Mouse (Mus musculus): ENCODE results near the gene Pde6g. TPM values are rescaled to one million over a fixed set of nuclear protein-coding genes. Genes with fewer than 3 reads are reported as not detected.
"Not testable (repeated sequence)": the region's sequence is repeated elsewhere in the genome, so short reads cannot be mapped to it uniquely, and the experiment has no call there.

Pde6g gene
- total RNA-seq, 1 experiment: not detected

GRCm38 (mm10) chr11:120418592-120418991, 34.7 kb downstream of the Pde6g start:
- in situ Hi-C loops (cut with MboI; ENCODE audit: low sequenced_read_pairs in 2 of 2, unreplicated experiment in 2 of 2): no loop called here
- H3K36me3 ChIP-seq (ENCODE audit: control insufficient read depth, insufficient read depth, low read length, poor library complexity, severe bottlenecking): peaks cover 39% of the 10 kb centered on the region
- no peak overlapping the region for H3K9ac ChIP-seq (ENCODE audit: insufficient read depth, low read depth, low read length, poor library complexity, severe bottlenecking)
- TF ChIP-seq MAFK (IDR thresholded peaks at IDR 0.05; ENCODE audit: insufficient read depth, low read depth, low read length) (no peak), ZC3H11A (IDR thresholded peaks at IDR 0.05; ENCODE audit: borderline replicate concordance, low read depth, low read length) (no peak), CHD2 (IDR thresholded peaks at IDR 0.05; ENCODE audit: low read depth, low read length) (no peak), ZNF384 (IDR thresholded peaks at IDR 0.05; ENCODE audit: low read depth, low read length) (no peak), HCFC1 (IDR thresholded peaks at IDR 0.05; ENCODE audit: borderline replicate concordance, insufficient read depth, low read length) (no peak)
- no peak for DNase-seq (ENCODE audit: low read depth, low spot score)
- H3K4me3 ChIP-seq (ENCODE audit: insufficient read depth in 1 of 2, low read depth in 1 of 2, low read length in 2 of 2, poor library complexity in 1 of 2, severe bottlenecking in 1 of 2): no peak overlapping the region
- H3K27ac ChIP-seq (ENCODE audit: insufficient read depth, low read depth, low read length, poor library complexity, severe bottlenecking): no peak overlapping the region
- H3K9me3 ChIP-seq (ENCODE audit: control insufficient read depth, insufficient read depth, low read depth, low read length): no peaks in the 10 kb centered on the region
- H3K4me1 ChIP-seq (ENCODE audit: control insufficient read depth in 2 of 2, insufficient read depth in 2 of 2, low read length in 2 of 2, poor library complexity in 1 of 2): no peaks in the 10 kb centered on the region

GRCm38 (mm10) chr11:120417852-120418251, 35.4 kb downstream of the Pde6g start:
- Histone ChIP-seq H3K36me3 (ENCODE audit: control insufficient read depth, insufficient read depth, low read length, poor library complexity, severe bottlenecking) (peaks cover 44% of the 10 kb centered on the region), H3K9ac (ENCODE audit: insufficient read depth, low read depth, low read length, poor library complexity, severe bottlenecking) (no peak overlapping the region), H3K9me3 (ENCODE audit: control insufficient read depth, insufficient read depth, low read depth, low read length) (no peaks in the 10 kb centered on the region), H3K27ac (ENCODE audit: insufficient read depth, low read depth, low read length, poor library complexity, severe bottlenecking) (no peak overlapping the region), H3K4me1 (ENCODE audit: control insufficient read depth in 2 of 2, insufficient read depth in 2 of 2, low read length in 2 of 2, poor library complexity in 1 of 2) (no peaks in the 10 kb centered on the region), H3K4me3 (ENCODE audit: insufficient read depth in 1 of 2, low read depth in 1 of 2, low read length in 2 of 2, poor library complexity in 1 of 2, severe bottlenecking in 1 of 2) (no peak overlapping the region)
- DNase-seq (ENCODE audit: low read depth, low spot score): no peak
- TF ChIP-seq ZC3H11A (IDR thresholded peaks at IDR 0.05; ENCODE audit: borderline replicate concordance, low read depth, low read length) (no peak), CHD2 (IDR thresholded peaks at IDR 0.05; ENCODE audit: low read depth, low read length) (no peak), ZNF384 (IDR thresholded peaks at IDR 0.05; ENCODE audit: low read depth, low read length) (no peak), MAFK (IDR thresholded peaks at IDR 0.05; ENCODE audit: insufficient read depth, low read depth, low read length) (no peak), HCFC1 (IDR thresholded peaks at IDR 0.05; ENCODE audit: borderline replicate concordance, insufficient read depth, low read length) (no peak)
- in situ Hi-C loops (cut with MboI; ENCODE audit: low sequenced_read_pairs in 2 of 2, unreplicated experiment in 2 of 2): no loop called here

GRCm38 (mm10) chr11:120413621-120414020, 39.7 kb downstream of the Pde6g start:
- DNase-seq (ENCODE audit: low read depth, low spot score); H3K9me3 ChIP-seq (ENCODE audit: control insufficient read depth, insufficient read depth, low read depth, low read length); in situ Hi-C loops (cut with MboI; ENCODE audit: low sequenced_read_pairs in 2 of 2, unreplicated experiment in 2 of 2); H3K4me3 ChIP-seq (ENCODE audit: insufficient read depth in 1 of 2, low read depth in 1 of 2, low read length in 2 of 2, poor library complexity in 1 of 2, severe bottlenecking in 1 of 2); H3K4me1 ChIP-seq (ENCODE audit: control insufficient read depth in 2 of 2, insufficient read depth in 2 of 2, low read length in 2 of 2, poor library complexity in 1 of 2); H3K9ac ChIP-seq (ENCODE audit: insufficient read depth, low read depth, low read length, poor library complexity, severe bottlenecking): not testable (repeated sequence)
- peak; percentile 74 for TF ChIP-seq ZNF384 (IDR thresholded peaks at IDR 0.05; ENCODE audit: low read depth, low read length)
- peaks cover 52% of the 10 kb centered on the region for H3K36me3 ChIP-seq (ENCODE audit: control insufficient read depth, insufficient read depth, low read length, poor library complexity, severe bottlenecking)
- peak overlapping the region; percentile 50; the same call in 1 of the 2 replicates for H3K27ac ChIP-seq (ENCODE audit: insufficient read depth, low read depth, low read length, poor library complexity, severe bottlenecking)

- Histone ChIP-seq H3K4me3 (ENCODE audit: insufficient read depth in 1 of 2, low read depth in 1 of 2, low read length in 2 of 2, poor library complexity in 1 of 2, severe bottlenecking in 1 of 2) (no peak overlapping the region), H3K4me1 (ENCODE audit: control insufficient read depth in 2 of 2, insufficient read depth in 2 of 2, low read length in 2 of 2, poor library complexity in 1 of 2) (no peaks in the 10 kb centered on the region; a peak in 1 of 4 replicates), H3K9me3 (ENCODE audit: control insufficient read depth, insufficient read depth, low read depth, low read length) (no peaks in the 10 kb centered on the region), H3K9ac (ENCODE audit: insufficient read depth, low read depth, low read length, poor library complexity, severe bottlenecking) (no peak overlapping the region), H3K36me3 (ENCODE audit: control insufficient read depth, insufficient read depth, low read length, poor library complexity, severe bottlenecking) (peaks cover 31% of the 10 kb centered on the region), H3K27ac (ENCODE audit: insufficient read depth, low read depth, low read length, poor library complexity, severe bottlenecking) (no peak overlapping the region)
- TF ChIP-seq MAFK (IDR thresholded peaks at IDR 0.05; ENCODE audit: insufficient read depth, low read depth, low read length) (no peak), ZNF384 (IDR thresholded peaks at IDR 0.05; ENCODE audit: low read depth, low read length) (no peak), HCFC1 (IDR thresholded peaks at IDR 0.05; ENCODE audit: borderline replicate concordance, insufficient read depth, low read length) (no peak), ZC3H11A (IDR thresholded peaks at IDR 0.05; ENCODE audit: borderline replicate concordance, low read depth, low read length) (no peak), CHD2 (IDR thresholded peaks at IDR 0.05; ENCODE audit: low read depth, low read length) (no peak)
- in situ Hi-C loops (cut with MboI; ENCODE audit: low sequenced_read_pairs in 2 of 2, unreplicated experiment in 2 of 2): no loop called here
- DNase-seq (ENCODE audit: low read depth, low spot score): no peak
Measured at GRCm38 (mm10) chr11:120406445-120406844, 46.9 kb downstream of the Pde6g start.

- Histone ChIP-seq H3K9ac (ENCODE audit: insufficient read depth, low read depth, low read length, poor library complexity, severe bottlenecking) (no peak overlapping the region), H3K36me3 (ENCODE audit: control insufficient read depth, insufficient read depth, low read length, poor library complexity, severe bottlenecking) (peaks cover 26% of the 10 kb centered on the region), H3K27ac (ENCODE audit: insufficient read depth, low read depth, low read length, poor library complexity, severe bottlenecking) (no peak overlapping the region), H3K4me1 (ENCODE audit: control insufficient read depth in 2 of 2, insufficient read depth in 2 of 2, low read length in 2 of 2, poor library complexity in 1 of 2) (no peaks in the 10 kb centered on the region; a peak in 2 of 4 replicates), H3K9me3 (ENCODE audit: control insufficient read depth, insufficient read depth, low read depth, low read length) (no peaks in the 10 kb centered on the region), H3K4me3 (ENCODE audit: insufficient read depth in 1 of 2, low read depth in 1 of 2, low read length in 2 of 2, poor library complexity in 1 of 2, severe bottlenecking in 1 of 2) (no peak overlapping the region)
- no peak for DNase-seq (ENCODE audit: low read depth, low spot score)
- no peak for TF ChIP-seq ZNF384 (IDR thresholded peaks at IDR 0.05; ENCODE audit: low read depth, low read length)
- no peak for TF ChIP-seq ZC3H11A (IDR thresholded peaks at IDR 0.05; ENCODE audit: borderline replicate concordance, low read depth, low read length)
- no peak for TF ChIP-seq CHD2 (IDR thresholded peaks at IDR 0.05; ENCODE audit: low read depth, low read length)
- no peak for TF ChIP-seq MAFK (IDR thresholded peaks at IDR 0.05; ENCODE audit: insufficient read depth, low read depth, low read length)
- TF ChIP-seq HCFC1 (IDR thresholded peaks at IDR 0.05; ENCODE audit: borderline replicate concordance, insufficient read depth, low read length): no peak
- in situ Hi-C loops (cut with MboI; ENCODE audit: low sequenced_read_pairs in 2 of 2, unreplicated experiment in 2 of 2): no loop called here
Measured at GRCm38 (mm10) chr11:120405867-120406266, 47.4 kb downstream of the Pde6g start.
